Comparison of ENCODE assay signal across 8 mouse cellular contexts in genomic region chr11:97050216-97050943, GRCm38 (mm10). TPM values are rescaled to one million over a fixed set of nuclear protein-coding genes. Genes with fewer than 3 reads are reported as not detected.
DNase-seq lines count a peak whose midpoint lies in the region; ATAC-seq and TF ChIP-seq lines count a peak whose summit lies in the region.

Osbpl7 (plus strand) TSS chr11:97050628.

- peak within 1 kb of the TSS; percentile 88 for H3K9ac ChIP-seq in heart, embryonic 14.5 days (ENCODE audit: low read length)
- H3K9ac ChIP-seq in liver, embryonic 14.5 days (replicated peaks) = peak within 1 kb of the TSS; percentile 65
- peak within 1 kb of the TSS; percentile 80 for H3K9ac ChIP-seq in neural tube, embryonic 11.5 days (ENCODE audit: low read length)
- peak within 1 kb of the TSS; percentile 86 for H3K9ac ChIP-seq in stomach, embryonic 16.5 days (ENCODE audit: low read length)

- TF ChIP-seq CTCF in liver, embryonic 14.5 days (IDR thresholded peaks at IDR 0.05; ENCODE audit: low read depth) = peak; percentile 47

- H3K4me1 ChIP-seq in forebrain, embryonic 10.5 days = peaks cover 30% of the 10 kb centered on the region
- H3K4me1 ChIP-seq in heart, embryonic 14.5 days (ENCODE audit: control insufficient read depth in 2 of 2, insufficient read depth in 2 of 2, low read length in 2 of 2) = peaks cover 9 to 21% of the 10 kb centered on the region in 2 experiments; a peak in 3 of 4 replicates
- peaks cover 8 to 15% of the 10 kb centered on the region in 2 experiments for H3K4me1 ChIP-seq in liver, embryonic 14.5 days (replicated peaks; ENCODE audit: control insufficient read depth in 2 of 2, insufficient read depth in 2 of 2, low read length in 1 of 2)
- peaks cover 11% of the 10 kb centered on the region for H3K4me1 ChIP-seq in neural tube, embryonic 11.5 days (ENCODE audit: control insufficient read depth, insufficient read depth, low read length)
- peaks cover 22% of the 10 kb centered on the region for H3K4me1 ChIP-seq in stomach, embryonic 16.5 days (ENCODE audit: control insufficient read depth, insufficient read depth, low read length)

- peaks cover 53% of the 10 kb centered on the region for H3K36me3 ChIP-seq in forebrain, embryonic 10.5 days (replicated peaks)
- peaks cover 54% of the 10 kb centered on the region for H3K36me3 ChIP-seq in heart, embryonic 14.5 days (ENCODE audit: control insufficient read depth, insufficient read depth, low read length)
- no peaks in the 10 kb centered on the region; the same call in 1 of the 2 replicates for H3K36me3 ChIP-seq in liver, embryonic 14.5 days (replicated peaks; ENCODE audit: control insufficient read depth, insufficient read depth, low read depth)
- H3K36me3 ChIP-seq in neural tube, embryonic 11.5 days (ENCODE audit: control insufficient read depth, insufficient read depth, low read length) = peaks cover 6% of the 10 kb centered on the region
- peaks cover 14% of the 10 kb centered on the region; the same call in 1 of the 2 replicates for H3K36me3 ChIP-seq in stomach, embryonic 16.5 days (ENCODE audit: control insufficient read depth, insufficient read depth, low read length)

- ATAC-seq in heart, embryonic 14.5 days (ENCODE audit: insufficient number of reproducible peaks, insufficient read depth, low FRiP score, low read depth) = peak; percentile 69
- peak; percentile 42 for ATAC-seq in liver, embryonic 14.5 days (ENCODE audit: insufficient read depth)
- peak; percentile 65; the same call in 1 of the 2 replicates for ATAC-seq in neural tube, embryonic 11.5 days (ENCODE audit: insufficient read depth, low FRiP score, low TSS enrichment)
- ATAC-seq in stomach, embryonic 16.5 days (ENCODE audit: insufficient read depth, low FRiP score) = peak; percentile 79

- peak; percentile 83 for DNase-seq in CD4-positive, CD25-positive, alpha-beta regulatory T cell, adult 2 months (ENCODE audit: low read depth, low spot score)
- peak; percentile 94 for DNase-seq in brain, adult 2 months (ENCODE audit: low read depth, low spot score)
- peak; percentile 67 for DNase-seq in forebrain, embryonic 10.5 days (ENCODE audit: extremely low spot score, low spot score)
- DNase-seq in kidney, postnatal 14 days = peak; percentile 86
- DNase-seq in liver, embryonic 14.5 days (ENCODE audit: low read depth in 3 of 3, low spot score in 3 of 3) = peak in 1 of 3 experiments; percentile 35
- DNase-seq in neural tube, embryonic 11.5 days (ENCODE audit: low spot score) = peak; percentile 78

- H3K27ac ChIP-seq in forebrain, embryonic 10.5 days = peak within 1 kb of the TSS; percentile 77
- peak within 1 kb of the TSS in 1 of 2 experiments; percentile 46; a peak in 3 of 4 replicates for H3K27ac ChIP-seq in heart, embryonic 14.5 days (replicated peaks in 1 of 2; ENCODE audit: control insufficient read depth in 1 of 2, insufficient read depth in 1 of 2, low read depth in 2 of 2, low read length in 2 of 2)
- H3K27ac ChIP-seq in liver, embryonic 14.5 days = no peak within 1 kb of the TSS; the same call in 1 of the 2 replicates
- no peak within 1 kb of the TSS for H3K27ac ChIP-seq in neural tube, embryonic 11.5 days (ENCODE audit: low read depth, low read length)
- peak within 1 kb of the TSS; percentile 72 for H3K27ac ChIP-seq in stomach, embryonic 16.5 days (ENCODE audit: low read length)

- no peaks in the 10 kb centered on the region; the same call in 1 of the 2 replicates for H3K9me3 ChIP-seq in forebrain, embryonic 10.5 days
- no peaks in the 10 kb centered on the region for H3K9me3 ChIP-seq in heart, embryonic 14.5 days (ENCODE audit: control insufficient read depth, low read length)
- no peaks in the 10 kb centered on the region for H3K9me3 ChIP-seq in liver, embryonic 14.5 days (ENCODE audit: control insufficient read depth, low read length)
- no peaks in the 10 kb centered on the region for H3K9me3 ChIP-seq in neural tube, embryonic 11.5 days (ENCODE audit: control insufficient read depth, low read length)
- H3K9me3 ChIP-seq in stomach, embryonic 16.5 days (replicated peaks; ENCODE audit: control insufficient read depth, low read length) = no peaks in the 10 kb centered on the region

- 10% methylated on average over 18 of the region's 18 CpGs for WGBS in forebrain, embryonic 10.5 days
- 4% methylated on average over 18 of the region's 18 CpGs for WGBS in heart, embryonic 14.5 days
- 4% methylated on average over 18 of the region's 18 CpGs for WGBS in liver, embryonic 14.5 days (ENCODE audit: insufficient replicate concordance)
- WGBS in neural tube, embryonic 11.5 days = 8% methylated on average over 18 of the region's 18 CpGs
- 6% methylated on average over 18 of the region's 18 CpGs for WGBS in stomach, embryonic 16.5 days

- TF ChIP-seq EP300 in liver, embryonic 14.5 days (IDR thresholded peaks at IDR 0.05; ENCODE audit: low read depth) = no peak

- peak within 1 kb of the TSS; percentile 64 for H3K4me3 ChIP-seq in forebrain, embryonic 10.5 days
- H3K4me3 ChIP-seq in heart, embryonic 14.5 days (ENCODE audit: control insufficient read depth in 1 of 2, insufficient read depth in 1 of 2, low read depth in 1 of 2, low read length in 2 of 2) = peak within 1 kb of the TSS; percentile 67 to 72
- peak within 1 kb of the TSS; percentile 54 to 64 for H3K4me3 ChIP-seq in liver, embryonic 14.5 days (ENCODE audit: insufficient read depth in 1 of 2, low read depth in 2 of 2, low read length in 2 of 2)
- peak within 1 kb of the TSS; percentile 71 for H3K4me3 ChIP-seq in neural tube, embryonic 11.5 days (ENCODE audit: low read depth, low read length)
- peak within 1 kb of the TSS; percentile 76 for H3K4me3 ChIP-seq in stomach, embryonic 16.5 days (replicated peaks; ENCODE audit: low read length)

- H3K27me3 ChIP-seq in forebrain, embryonic 10.5 days (ENCODE audit: poor library complexity, severe bottlenecking) = no peaks in the 10 kb centered on the region
- no peaks in the 10 kb centered on the region for H3K27me3 ChIP-seq in heart, embryonic 14.5 days (ENCODE audit: control insufficient read depth, insufficient read depth, low read length)
- H3K27me3 ChIP-seq in liver, embryonic 14.5 days (ENCODE audit: control insufficient read depth, insufficient read depth, low read length) = no peaks in the 10 kb centered on the region
- no peaks in the 10 kb centered on the region for H3K27me3 ChIP-seq in neural tube, embryonic 11.5 days (ENCODE audit: control insufficient read depth, insufficient read depth, low read length)
- H3K27me3 ChIP-seq in stomach, embryonic 16.5 days (ENCODE audit: control insufficient read depth, insufficient read depth, low read length) = no peaks in the 10 kb centered on the region

- peak within 1 kb of the TSS; percentile 85 for H3K4me2 ChIP-seq in heart, embryonic 14.5 days (ENCODE audit: low read length)
- H3K4me2 ChIP-seq in liver, embryonic 14.5 days (ENCODE audit: low read depth) = peak within 1 kb of the TSS; percentile 68
- H3K4me2 ChIP-seq in neural tube, embryonic 11.5 days (ENCODE audit: low read depth) = peak within 1 kb of the TSS; percentile 95
- H3K4me2 ChIP-seq in stomach, embryonic 16.5 days (ENCODE audit: low read depth, low read length) = peak within 1 kb of the TSS; percentile 92

RNA-seq across cellular contexts. Expression of gene Osbpl7, which starts in this region (rescaled TPM):
- polyA plus RNA-seq in forebrain, embryonic 10.5 days (2016; fragmentation: Nextera tagmentation; extraction: Ambion mirVana) = 8.4 and 8.9 TPM in 2 replicates
- polyA plus RNA-seq in heart, embryonic 14.5 days (2014; fragmentation: Nextera tagmentation; extraction: Ambion mirVana) = 3.9 and 4.6 TPM in 2 replicates
- 2.0 and 2.5 TPM in 2 replicates for polyA plus RNA-seq in liver, embryonic 14.5 days (2012; rRNA removed)
- 1.2 and 1.7 TPM in 2 replicates for polyA plus RNA-seq in liver, embryonic 14.5 days (2014; fragmentation: Nextera tagmentation; extraction: Ambion mirVana)
- polyA plus RNA-seq in neural tube, embryonic 11.5 days (2014; fragmentation: Nextera tagmentation; extraction: Ambion mirVana) = 5.3 and 7.2 TPM in 2 replicates
- polyA plus RNA-seq in stomach, embryonic 16.5 days (2015; fragmentation: Nextera tagmentation; extraction: Ambion mirVana) = 10.5 and 11.8 TPM in 2 replicates

Comparison
In these comparisons a context has a peak if more than half of its experiments do, and no peak if none do; other contexts are left out.
1. H3K27ac ChIP-seq: peak in forebrain, embryonic 10.5 days (single experiment) and stomach, embryonic 16.5 days (single experiment); none in liver, embryonic 14.5 days (single experiment) and neural tube, embryonic 11.5 days (single experiment).
2. Peak in every context shown above with its lines, with median percentiles within 50 percentile points of each other: H3K4me3 ChIP-seq, ATAC-seq, H3K4me2 ChIP-seq and H3K9ac ChIP-seq.